Mouse (Mus musculus) gastrocnemius, adult 2 months (tissue): ENCODE data around the gene Supt5. TPM values are rescaled to one million over a fixed set of nuclear protein-coding genes. Genes with fewer than 3 reads are reported as not detected.

ENCODE experiments used
- DNase-seq: peaks from one replicate; pipeline ENCODE4 v3.0.0; 2022
- H3K27ac ChIP-seq: fragments of 200-600 bp; 2 replicates; pipeline ENCODE4 v1.8.1; 2022; ENCODE audit warnings: mild to moderate bottlenecking
- H3K4me3 ChIP-seq: fragments of 200-600 bp; 2 replicates; pipeline ENCODE4 v1.8.1; 2022; ENCODE audit warnings: mild to moderate bottlenecking, moderate library complexity
- CTCF ChIP-seq: fragments of 200-600 bp; IDR thresholded peaks from 2 replicates; pipeline ENCODE4 v1.8.1; 2022; ENCODE audit warnings: antibody characterized with exemption, mild to moderate bottlenecking, moderate library complexity
- intact Hi-C: fragments of 180-260 bp; cut with DNase I; formaldehyde crosslinking; loops from one replicate; pipeline ENCODE4 v1.15.1; 2025
- total RNA-seq, 2 experiments: library from RNA; stranded (reverse); gene quantifications; 2 replicates each; pipeline ENCODE4 v1.2.3; 2021

Supt5 gene
- total RNA-seq, 2 experiments from 2014 or later, result 57.9 to 68.6 TPM

DNA sequence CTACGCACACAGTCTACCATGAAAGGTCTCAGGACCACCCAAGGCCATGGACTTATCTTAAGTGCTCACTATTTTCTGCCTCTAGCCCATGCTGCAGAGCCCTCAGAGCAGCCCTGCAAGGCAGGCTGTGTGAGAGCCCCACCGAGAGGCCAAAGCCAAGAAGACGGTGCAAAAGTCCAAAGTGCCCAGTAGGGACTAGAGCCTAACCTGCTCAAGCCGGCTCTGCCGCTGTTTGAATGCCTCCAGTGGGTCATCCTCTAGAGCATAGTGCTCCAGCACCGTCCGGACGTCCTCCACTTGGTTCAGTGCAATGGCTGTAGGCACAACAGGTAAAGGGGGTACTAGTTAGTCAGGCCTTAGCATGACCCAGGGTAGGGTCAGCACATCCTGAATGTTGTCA lies 32.3 kb downstream of the Supt5 start:
- no peak overlapping the region for H3K27ac ChIP-seq
- TF ChIP-seq CTCF, result no peak
- no peak overlapping the region for H3K4me3 ChIP-seq
- DNase-seq, result no peak
- intact Hi-C loops, result no loop called here

DNA sequence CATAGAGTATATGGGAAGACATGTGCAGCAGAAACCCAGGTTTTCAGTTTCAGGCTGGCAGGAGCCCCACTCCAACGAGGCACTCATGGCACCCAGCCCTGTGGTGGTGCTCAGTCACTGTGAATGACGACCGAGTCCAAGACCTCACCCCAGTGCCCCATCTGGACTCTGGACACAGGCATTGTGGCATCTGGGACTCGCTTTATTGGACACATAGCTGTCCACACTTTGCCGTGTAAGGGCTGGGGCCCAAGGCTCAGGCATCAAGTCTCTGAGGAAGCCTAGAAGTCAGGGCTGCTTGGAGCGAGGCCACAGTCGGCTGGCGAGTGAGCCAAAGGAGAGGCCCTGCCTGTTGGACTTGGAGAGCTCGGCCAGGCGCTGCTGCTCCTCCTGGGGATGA lies 32.9 kb downstream of the Supt5 start:
- no peak for TF ChIP-seq CTCF
- no peak for DNase-seq
- Histone ChIP-seq H3K27ac (no peak overlapping the region), H3K4me3 (no peak overlapping the region)
- intact Hi-C loops, result no loop called here

DNA sequence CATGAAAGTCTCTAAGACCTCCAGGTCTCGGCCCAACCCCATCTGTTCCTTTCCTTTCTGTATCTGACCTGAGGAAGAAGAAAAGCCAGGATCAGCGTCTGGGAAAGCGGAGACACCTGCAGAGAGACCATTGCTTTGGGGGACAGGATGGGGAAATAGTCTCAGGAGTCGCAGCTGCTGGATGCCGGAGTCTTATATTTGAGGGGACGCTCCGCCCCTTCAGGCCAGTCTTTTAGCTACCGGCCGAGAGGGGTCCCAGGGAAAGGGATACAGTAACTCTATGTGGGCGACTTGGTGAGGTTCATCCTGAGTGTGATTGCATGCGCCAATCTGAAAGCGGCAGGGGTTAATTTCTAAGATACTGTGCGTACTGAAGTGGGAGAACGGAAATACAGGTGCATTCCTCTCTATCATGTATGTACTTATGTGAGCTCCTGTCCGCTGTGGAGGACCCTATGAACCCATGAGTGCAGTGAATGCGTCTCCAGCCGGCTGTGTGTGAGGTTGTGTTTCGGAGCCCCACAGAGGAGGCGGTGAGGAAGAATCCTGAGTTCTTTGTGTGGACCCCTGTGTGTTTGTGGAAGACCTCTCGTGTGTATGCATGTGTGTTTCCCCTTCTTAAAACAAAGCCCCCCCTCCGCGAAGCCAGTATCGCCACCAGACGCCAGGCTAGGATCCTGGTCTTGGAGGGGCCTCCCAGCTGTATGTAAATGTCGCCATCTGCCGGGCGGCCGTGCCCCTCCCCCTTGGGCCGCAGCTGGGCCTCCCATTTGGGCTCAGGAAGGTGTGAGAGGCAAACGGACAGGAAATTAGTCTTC lies 36.7 kb downstream of the Supt5 start, which contains the start of gene Dll3:
Gene Dll3 (minus strand): TSS at position 623 of the 818 bp plus-strand sequence.
- H3K4me3 ChIP-seq, result peak within 1 kb of the TSS; percentile 50
- intact Hi-C loops, result loop anchor here (5.0 kb wide), 3 partner anchors 90 to 155 kb away; partner anchors contain the start of gene Fbl
- peak; percentile 70 for TF ChIP-seq CTCF
- peak; percentile 72 for DNase-seq
- no peak within 1 kb of the TSS for H3K27ac ChIP-seq

DNA sequence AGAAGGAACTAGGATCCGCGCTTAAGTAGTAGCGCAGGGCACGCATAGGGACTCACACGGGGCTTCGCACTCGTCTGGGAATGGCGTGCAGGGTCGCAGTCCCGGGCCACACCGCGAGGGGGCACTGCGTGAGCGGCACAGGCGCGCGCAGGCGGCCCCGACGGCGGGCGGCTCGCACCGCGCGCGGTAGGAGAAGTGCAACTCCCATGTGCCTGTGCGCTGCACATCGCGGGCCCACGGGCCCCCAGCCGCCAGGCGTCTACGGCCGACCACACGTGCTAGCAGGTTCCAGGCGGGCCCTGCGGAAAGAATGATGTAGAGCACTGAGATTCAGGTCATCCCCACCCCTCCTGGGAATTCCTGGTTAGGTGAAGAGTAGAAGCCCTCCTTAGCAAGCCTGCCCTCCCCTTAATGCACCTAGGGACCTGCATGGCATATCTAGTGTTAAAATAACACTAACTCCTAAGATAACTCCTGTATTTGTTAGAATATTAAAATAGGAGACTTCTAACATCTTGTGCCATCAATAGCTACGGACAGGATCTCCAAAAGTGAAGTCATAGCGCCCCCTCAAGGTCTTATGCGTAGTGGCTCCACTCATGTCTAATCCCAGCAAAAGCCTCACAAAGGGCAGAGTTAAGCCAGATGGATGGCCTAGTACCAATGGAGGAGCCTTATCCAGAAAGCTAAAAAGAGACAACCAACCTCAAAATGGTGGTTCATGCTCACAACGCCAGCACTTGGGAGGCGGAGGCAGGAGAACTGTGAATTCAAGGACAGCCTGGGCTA lies 39.5 kb downstream of the Supt5 start:
- Histone ChIP-seq H3K27ac (no peak overlapping the region), H3K4me3 (peak overlapping the region; percentile 21; the same call in 1 of the 2 replicates)
- peak; percentile 63 for TF ChIP-seq CTCF
- intact Hi-C loops, result no loop called here
- peak; percentile 45 for DNase-seq

DNA sequence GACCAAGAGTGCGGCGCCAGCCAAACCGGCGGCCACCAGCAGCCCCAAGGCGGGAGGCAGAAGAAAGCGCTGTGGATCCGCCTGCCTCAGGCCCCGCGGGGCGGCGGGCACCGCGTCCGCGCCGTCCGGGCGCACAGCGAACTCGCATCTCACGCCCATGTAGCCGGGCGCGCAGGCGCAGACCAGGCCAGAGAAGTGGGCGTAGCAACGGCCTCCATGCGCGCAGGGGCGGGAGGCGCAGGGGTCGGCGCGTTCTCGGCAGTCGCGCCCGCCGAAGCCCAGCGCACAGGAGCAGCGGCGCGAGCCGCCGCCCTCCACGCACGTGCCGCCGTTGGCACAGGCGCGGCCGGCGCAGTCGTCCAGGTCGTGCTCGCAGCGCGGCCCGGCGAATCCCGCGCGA lies 44.1 kb downstream of the Supt5 start:
- intact Hi-C loops, result no loop called here
- peak overlapping the region; percentile 69 for H3K4me3 ChIP-seq
- no peak overlapping the region for H3K27ac ChIP-seq
- no peak for TF ChIP-seq CTCF
- DNase-seq, result peak; percentile 71

DNA sequence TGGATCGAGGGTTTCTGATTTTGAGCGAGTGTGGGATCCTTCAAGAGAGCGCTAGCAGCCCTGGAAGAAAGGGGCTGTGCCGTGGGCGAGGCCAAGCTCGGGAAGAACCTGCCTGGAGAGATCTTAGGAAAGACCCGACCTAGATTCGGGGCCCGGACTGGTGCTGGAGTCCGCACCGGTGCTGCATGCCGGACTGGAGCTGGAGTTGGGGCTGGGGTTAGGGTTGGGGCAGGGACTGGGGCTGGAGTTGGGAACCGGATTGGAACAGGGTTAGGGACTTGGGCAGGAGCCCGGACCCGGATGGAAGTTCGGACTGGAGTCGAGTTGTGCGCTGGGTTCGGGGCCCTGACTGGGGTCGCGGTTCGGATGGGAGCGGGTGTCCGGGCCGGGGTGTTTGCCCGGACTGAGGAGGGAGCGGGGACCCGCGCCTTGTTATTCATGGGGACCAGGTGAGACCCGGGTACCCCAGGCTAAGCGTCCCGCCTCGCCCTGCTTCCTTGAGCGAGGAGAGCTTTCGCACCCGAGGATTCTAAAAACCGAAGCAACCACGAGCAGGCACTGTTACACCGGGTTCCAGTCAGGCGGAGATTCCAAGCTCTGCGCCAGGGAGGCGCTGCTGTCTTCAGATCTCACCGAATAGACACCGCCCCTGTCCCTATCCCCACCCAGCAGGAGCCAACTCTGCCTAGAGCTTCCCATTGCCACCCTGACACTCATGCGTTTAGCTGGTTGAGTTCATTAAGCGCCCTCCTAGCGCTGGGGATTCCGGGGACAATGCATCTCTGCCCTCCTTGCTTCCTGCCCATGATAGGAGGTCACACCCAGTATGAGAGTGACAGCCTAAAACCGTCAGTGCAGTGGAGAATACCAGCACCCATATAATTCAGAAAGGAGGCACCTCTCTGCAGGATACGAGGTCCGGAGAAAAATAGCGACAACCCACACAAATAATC lies 47.6 kb downstream of the Supt5 start, which contains the start of gene Selenov:
Gene Selenov (minus strand): TSS at position 549 of the 953 bp plus-strand sequence.
- no peak for TF ChIP-seq CTCF
- intact Hi-C loops, result no loop called here
- Histone ChIP-seq H3K4me3 (peak within 1 kb of the TSS; percentile 23; the same call in 1 of the 2 replicates), H3K27ac (no peak within 1 kb of the TSS)
- DNase-seq, result no peak

DNA sequence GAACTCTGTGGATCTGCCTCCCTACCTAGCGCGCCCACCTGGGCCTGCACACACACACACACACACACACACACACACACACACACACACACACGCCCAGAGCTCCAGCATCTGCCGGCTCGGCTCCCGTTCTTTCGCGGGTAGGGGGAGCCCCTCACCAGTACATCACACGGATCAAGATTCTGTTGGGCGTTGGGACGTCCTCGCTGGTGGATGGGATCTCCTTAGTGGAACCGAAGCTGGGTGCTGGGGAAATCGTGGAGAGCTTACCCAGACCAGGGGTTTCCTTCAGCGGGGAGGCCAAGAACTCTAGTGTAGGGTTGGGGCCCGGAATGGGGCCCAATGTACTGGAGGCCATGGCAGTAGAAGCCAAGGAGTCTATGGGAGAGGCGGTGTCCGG lies 48.4 kb downstream of the Supt5 start:
- DNase-seq, result no peak
- no peak overlapping the region for H3K27ac ChIP-seq
- H3K4me3 ChIP-seq, result no peak overlapping the region
- intact Hi-C loops, result no loop called here
- no peak for TF ChIP-seq CTCF

DNA sequence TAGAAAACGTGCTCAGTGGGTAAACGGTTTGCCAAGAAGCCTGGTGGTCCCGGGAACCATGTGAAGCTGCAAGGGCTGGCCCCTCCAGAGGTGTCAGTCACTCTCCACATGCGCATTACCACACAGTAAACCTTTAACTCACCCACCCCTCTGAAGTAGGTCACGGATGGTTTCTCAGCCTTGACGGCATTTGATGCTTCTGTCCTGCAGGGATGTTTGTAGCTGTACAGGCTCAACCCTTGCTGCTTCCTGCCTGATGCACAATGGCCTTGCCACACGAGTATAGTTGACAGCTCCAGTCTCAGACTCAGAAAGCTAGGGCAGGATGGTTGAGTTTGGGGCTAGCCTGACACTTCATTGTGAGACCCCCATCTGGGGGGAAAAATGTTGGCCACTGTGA lies 57.9 kb downstream of the Supt5 start:
- Histone ChIP-seq H3K27ac (no peak overlapping the region), H3K4me3 (no peak overlapping the region)
- intact Hi-C loops, result no loop called here
- no peak for TF ChIP-seq CTCF
- DNase-seq, result no peak

DNA sequence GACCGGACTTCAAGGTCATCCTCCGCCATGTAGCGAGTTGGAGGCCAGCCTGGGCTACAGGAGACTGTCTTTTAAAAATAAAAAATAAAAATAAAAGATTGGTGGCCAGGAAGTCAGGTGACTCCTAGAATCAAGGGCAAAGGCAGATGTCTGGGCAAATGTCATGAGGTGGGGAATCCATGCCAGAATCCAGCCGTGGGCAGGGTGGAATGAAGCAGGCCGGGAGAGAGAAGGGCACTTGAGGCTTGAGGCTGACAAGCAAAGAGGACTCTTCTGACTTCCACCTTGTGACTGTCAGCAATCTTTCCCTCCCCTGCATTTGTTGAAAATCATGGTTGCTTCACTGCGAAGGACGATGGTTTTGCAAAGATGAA lies 60.3 kb downstream of the Supt5 start:
- Histone ChIP-seq H3K4me3 (peak overlapping the region; percentile 94), H3K27ac (peak overlapping the region; percentile 96)
- no peak for DNase-seq
- TF ChIP-seq CTCF, result no peak
- intact Hi-C loops, result loop anchor here (5.0 kb wide), 2 partner anchors 34 to 69 kb away; partner anchors contain the start of gene Timm50

DNA sequence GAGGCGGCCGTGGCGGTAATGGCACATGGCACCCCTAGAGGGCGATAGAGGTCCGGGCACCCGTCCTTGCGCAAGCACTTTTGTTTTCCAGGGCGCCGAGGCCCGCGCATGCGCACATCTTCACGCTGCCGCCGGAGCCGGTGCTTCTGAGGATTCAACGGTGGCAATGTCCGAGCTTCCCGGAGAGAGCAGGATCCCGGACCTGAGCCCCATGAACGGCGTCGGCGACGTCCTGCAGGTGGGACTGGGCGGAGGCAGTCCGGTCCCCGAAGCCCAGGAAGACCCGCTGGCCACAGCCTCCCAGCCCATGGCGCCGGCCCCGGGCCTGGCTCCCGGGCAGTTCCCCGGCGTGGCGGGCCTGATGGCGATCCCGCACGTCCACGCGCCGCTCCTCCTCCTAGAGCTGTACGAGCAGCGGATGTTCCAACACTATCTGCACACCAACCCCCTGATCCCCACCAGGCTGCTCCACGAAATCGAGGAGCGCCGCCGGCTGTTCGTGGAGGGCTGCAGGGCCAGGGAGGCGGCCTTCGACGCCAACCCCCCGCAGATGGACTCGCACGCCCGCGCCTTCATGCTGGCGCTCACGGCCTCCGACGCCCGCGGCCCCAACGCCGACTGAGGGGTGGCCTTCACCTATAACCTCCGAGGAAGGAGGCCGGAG lies 60.8 kb downstream of the Supt5 start, which contains the start of gene Eid2b:
Gene Eid2b (plus strand): TSS at position 125 of the 664 bp plus-strand sequence.
- TF ChIP-seq CTCF, result peak; percentile 98
- intact Hi-C loops, result loop anchor here (5.0 kb wide), 2 partner anchors 35 to 70 kb away; partner anchors contain the start of gene Timm50
- H3K4me3 ChIP-seq, result peak within 1 kb of the TSS; percentile 94
- H3K27ac ChIP-seq, result peak within 1 kb of the TSS; percentile 96
- DNase-seq, result peak; percentile 97

DNA sequence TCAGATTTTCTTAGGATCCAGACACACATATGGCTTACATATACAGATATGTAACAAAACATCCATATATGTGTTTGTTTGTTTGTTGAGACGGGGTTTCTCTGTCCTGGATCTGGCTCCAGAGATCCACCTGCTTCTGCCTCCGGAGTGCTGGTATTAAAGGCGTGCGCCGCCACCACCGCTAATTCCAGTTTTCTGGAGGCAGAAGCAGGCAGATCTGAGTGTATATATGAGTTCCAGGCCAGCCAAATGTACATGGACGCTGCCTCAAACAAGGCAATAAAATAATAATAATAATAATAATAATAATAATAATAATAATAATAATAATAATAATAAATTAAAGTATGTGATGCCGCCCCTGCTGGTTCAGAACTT lies 61.3 kb downstream of the Supt5 start:
- intact Hi-C loops, result loop anchor here (5.0 kb wide), 2 partner anchors 35 to 70 kb away; partner anchors contain the start of gene Timm50
- no peak for TF ChIP-seq CTCF
- Histone ChIP-seq H3K4me3 (no peak overlapping the region), H3K27ac (no peak overlapping the region)
- DNase-seq, result no peak
